Mouse (Mus musculus) midbrain, embryonic 13.5 days (tissue): ENCODE measurements around the gene Mb21d2. TPM values are rescaled to one million over a fixed set of nuclear protein-coding genes. Genes with fewer than 3 reads are reported as not detected.

Source experiments
- ATAC-seq: fragments of 200-750 bp; cut with Nextera tagmentation; 2 replicates; pipeline ENCODE4 v1.8.0; 2017; ENCODE audit warnings: mild to moderate bottlenecking, moderate TSS enrichment, moderate library complexity
- H3K27ac ChIP-seq: fragments of 300-500 bp; sonication (generic); 2 replicates; pipeline ENCODE4 v1.5.1; 2015; ENCODE audit warnings: inconsistent platforms, mild to moderate bottlenecking, moderate library complexity
- H3K27me3 ChIP-seq: fragments of 300-500 bp; sonication (generic); 2 replicates; pipeline ENCODE4 v1.6.1; 2015; ENCODE audit warnings: mild to moderate bottlenecking, inconsistent platforms
- H3K36me3 ChIP-seq: fragments of 300-500 bp; sonication (generic); 2 replicates; pipeline ENCODE4 v1.6.1; 2015; ENCODE audit warnings: mild to moderate bottlenecking, inconsistent platforms
- H3K4me1 ChIP-seq: fragments of 300-500 bp; sonication (generic); replicated peaks from 2 replicates; pipeline ENCODE4 v1.6.1; 2015; ENCODE audit warnings: inconsistent platforms
- H3K4me2 ChIP-seq: fragments of 300-500 bp; sonication (generic); replicated peaks from 2 replicates; pipeline ENCODE4 v1.6.1; 2015; ENCODE audit warnings: moderate library complexity, mild to moderate bottlenecking, inconsistent platforms
- H3K4me3 ChIP-seq: fragments of 300-500 bp; sonication (generic); replicated peaks from 2 replicates; pipeline ENCODE4 v1.5.1; 2015; ENCODE audit warnings: mild to moderate bottlenecking, inconsistent platforms
- H3K9ac ChIP-seq: fragments of 300-500 bp; sonication (generic); replicated peaks from 2 replicates; pipeline ENCODE4 v1.6.1; 2015; ENCODE audit warnings: mild to moderate bottlenecking, inconsistent platforms
- H3K9me3 ChIP-seq: fragments of 300-500 bp; sonication (generic); 2 replicates; pipeline ENCODE4 v1.6.1; 2016; ENCODE audit warnings: mild to moderate bottlenecking, inconsistent platforms
- WGBS: fragments of 180-500 bp; shearing (Covaris S2); methylation state at CpG from one replicate; pipeline ENCODE4 v1.1.7; 2015; 5-methylcytosine and 5-hydroxymethylcytosine counted together
- polyA plus RNA-seq: library from polyadenylated mRNA; unstranded; fragments of >200 nt; fragmentation: Nextera tagmentation; extraction: Ambion mirVana; gene quantifications from 2 replicates; pipeline ENCODE4 v1.2.1, GENCODE M21; 2015

Mb21d2 gene
- polyA plus RNA-seq, 1 experiment from 2014 or later = 8.5 TPM

DNA sequence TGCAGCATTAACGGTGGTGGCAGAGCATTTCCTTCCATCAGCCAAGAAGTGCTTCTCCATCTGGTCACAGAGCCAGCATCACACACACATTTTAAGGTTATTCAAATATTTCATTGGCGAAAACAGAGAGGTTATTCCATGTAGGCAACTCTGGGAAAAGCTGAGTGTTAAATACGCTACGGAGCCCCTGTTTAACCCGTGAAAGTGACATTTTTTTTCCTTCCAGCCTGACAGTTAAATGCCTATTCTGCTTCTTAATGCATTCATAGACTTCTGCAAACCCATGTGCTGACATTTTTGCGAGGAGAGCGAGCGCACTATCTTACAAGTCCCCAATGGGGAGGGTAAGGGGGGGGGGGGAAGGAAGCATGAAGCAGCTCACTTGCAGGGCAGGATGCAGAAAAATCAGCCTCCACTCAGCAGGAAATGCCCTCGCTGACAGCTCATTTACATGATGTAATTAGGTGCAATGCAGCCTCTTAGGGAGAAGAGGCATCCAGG lies 52.3 kb downstream of the Mb21d2 start:
- H3K36me3 ChIP-seq = no peaks in the 10 kb centered on the region
- no peak overlapping the region for H3K4me2 ChIP-seq
- no peak for ATAC-seq
- H3K4me1 ChIP-seq = peaks cover 52% of the 10 kb centered on the region
- 0 out of 2 replicates have a peak overlapping the region, but pooled peaks have one; percentile 1 for H3K27ac ChIP-seq
- 0 out of 2 replicates have a peak, but pooled peaks cover 3% of the 10 kb centered on the region for H3K27me3 ChIP-seq
- no peak overlapping the region for H3K4me3 ChIP-seq
- WGBS = 54% methylated on average over 9 of the region's 9 CpGs
- no peaks in the 10 kb centered on the region for H3K9me3 ChIP-seq
- H3K9ac ChIP-seq = no peak overlapping the region

DNA sequence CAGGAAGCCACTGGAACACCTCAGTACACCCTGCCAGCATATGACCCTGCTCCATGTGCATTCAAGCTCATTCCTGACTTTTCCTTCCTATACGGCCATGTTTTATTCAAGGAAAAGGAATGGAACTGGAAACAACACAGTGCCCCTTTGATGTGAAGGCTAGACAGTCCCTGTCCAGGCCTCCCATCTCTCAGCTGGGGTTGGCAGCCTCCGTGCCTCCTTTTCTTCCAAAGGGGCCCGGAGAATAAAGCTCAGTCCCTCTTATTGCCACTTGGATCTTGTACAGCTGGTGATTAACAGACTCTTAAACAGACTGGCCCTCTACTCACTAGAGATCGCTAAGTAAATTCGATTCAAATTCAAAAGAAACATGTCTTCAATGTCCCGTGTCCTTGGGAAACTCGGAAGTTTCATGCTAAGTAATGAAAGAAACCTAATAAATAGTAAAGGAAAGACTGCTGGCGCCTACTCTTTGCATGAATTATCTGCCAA lies 56.0 kb downstream of the Mb21d2 start:
- Histone ChIP-seq H3K36me3 (no peaks in the 10 kb centered on the region), H3K4me2 (no peak overlapping the region), H3K4me3 (no peak overlapping the region), H3K4me1 (peaks cover 55% of the 10 kb centered on the region), H3K9me3 (no peaks in the 10 kb centered on the region), H3K27ac (no peak overlapping the region), H3K9ac (no peak overlapping the region), H3K27me3 (0 out of 2 replicates have a peak, but pooled peaks cover 3% of the 10 kb centered on the region)
- ATAC-seq = peak; percentile 32; the same call in 1 of the 2 replicates
- 45% methylated on average over 8 of the region's 8 CpGs for WGBS

DNA sequence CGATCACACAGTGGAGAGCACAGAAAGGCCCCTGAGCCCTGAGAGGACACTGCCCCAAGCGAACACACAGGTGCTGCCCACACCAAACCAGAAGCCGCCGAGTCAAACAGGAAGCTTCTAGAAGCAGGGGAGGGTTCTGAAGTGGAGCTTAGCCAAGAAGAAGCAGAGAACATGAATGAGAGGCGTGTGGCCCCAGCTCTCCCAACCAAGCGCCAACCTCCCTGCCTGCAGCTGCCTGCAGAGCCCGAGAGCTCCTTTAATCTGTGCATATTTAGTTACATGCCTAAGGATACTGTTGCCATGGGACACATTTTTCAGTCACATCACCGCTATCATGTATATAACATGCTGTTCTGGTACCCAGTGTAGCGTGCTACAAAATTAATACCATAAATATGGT lies 58.6 kb downstream of the Mb21d2 start:
- Histone ChIP-seq H3K36me3 (no peaks in the 10 kb centered on the region), H3K9me3 (no peaks in the 10 kb centered on the region), H3K4me2 (no peak overlapping the region), H3K27ac (no peak overlapping the region), H3K4me3 (no peak overlapping the region), H3K9ac (no peak overlapping the region), H3K27me3 (0 out of 2 replicates have a peak, but pooled peaks cover 3% of the 10 kb centered on the region), H3K4me1 (peaks cover 66% of the 10 kb centered on the region)
- 0 out of 2 replicates have a peak, but pooled peaks have one; percentile 13 for ATAC-seq
- WGBS = 61% methylated on average over 9 of the region's 9 CpGs

DNA sequence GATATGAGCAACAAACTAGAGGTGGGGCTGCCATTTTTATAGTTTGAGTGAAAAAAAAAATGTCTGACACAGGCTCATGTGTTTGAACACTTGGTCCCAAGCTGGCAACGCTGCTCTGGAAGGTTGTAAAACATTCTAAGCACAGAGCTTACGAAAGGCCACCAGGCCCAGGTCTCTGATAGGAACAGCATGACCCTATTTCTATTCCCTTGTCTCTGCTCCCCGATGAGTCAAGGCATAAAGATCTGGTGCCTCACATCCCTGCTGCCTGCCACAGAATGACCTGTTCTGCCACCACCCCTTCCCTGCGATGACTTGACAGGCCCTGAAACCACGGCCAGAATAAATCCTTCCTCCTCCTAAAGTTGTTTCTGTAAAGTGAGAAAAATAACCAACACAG lies 59.0 kb downstream of the Mb21d2 start:
- no peak for ATAC-seq
- no peak overlapping the region for H3K27ac ChIP-seq
- H3K4me1 ChIP-seq = peaks cover 66% of the 10 kb centered on the region
- H3K4me2 ChIP-seq = no peak overlapping the region
- H3K9ac ChIP-seq = no peak overlapping the region
- no peaks in the 10 kb centered on the region for H3K9me3 ChIP-seq
- no peak overlapping the region for H3K4me3 ChIP-seq
- no peaks in the 10 kb centered on the region for H3K36me3 ChIP-seq
- 0 out of 2 replicates have a peak, but pooled peaks cover 3% of the 10 kb centered on the region for H3K27me3 ChIP-seq
- 82% methylated on average over 5 of the region's 5 CpGs for WGBS

DNA sequence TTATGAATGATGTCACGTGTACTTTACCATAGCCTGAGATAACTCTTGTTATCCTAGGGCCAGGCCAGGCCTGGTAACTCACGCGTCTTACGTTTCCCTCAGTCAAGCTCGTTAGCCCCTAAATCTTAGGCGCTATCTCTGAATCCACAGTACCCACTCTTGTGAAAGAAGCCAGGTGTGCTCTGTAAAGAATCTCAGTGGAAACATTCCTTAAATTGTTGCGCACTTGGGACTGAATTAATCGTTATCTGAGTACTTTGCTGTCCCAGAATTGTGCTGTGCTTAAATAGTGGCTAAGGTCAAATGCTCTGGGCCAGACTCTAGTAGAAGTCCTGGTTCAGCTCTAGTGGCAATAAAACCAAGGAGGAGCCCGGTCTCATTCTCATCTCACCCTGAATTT lies 60.6 kb downstream of the Mb21d2 start:
- Histone ChIP-seq H3K4me3 (no peak overlapping the region), H3K36me3 (no peaks in the 10 kb centered on the region), H3K4me2 (no peak overlapping the region), H3K27me3 (0 out of 2 replicates have a peak, but pooled peaks cover 5% of the 10 kb centered on the region), H3K9me3 (no peaks in the 10 kb centered on the region), H3K27ac (no peak overlapping the region), H3K4me1 (peaks cover 62% of the 10 kb centered on the region), H3K9ac (no peak overlapping the region)
- no peak for ATAC-seq
- WGBS = 71% methylated on average over 9 of the region's 9 CpGs

DNA sequence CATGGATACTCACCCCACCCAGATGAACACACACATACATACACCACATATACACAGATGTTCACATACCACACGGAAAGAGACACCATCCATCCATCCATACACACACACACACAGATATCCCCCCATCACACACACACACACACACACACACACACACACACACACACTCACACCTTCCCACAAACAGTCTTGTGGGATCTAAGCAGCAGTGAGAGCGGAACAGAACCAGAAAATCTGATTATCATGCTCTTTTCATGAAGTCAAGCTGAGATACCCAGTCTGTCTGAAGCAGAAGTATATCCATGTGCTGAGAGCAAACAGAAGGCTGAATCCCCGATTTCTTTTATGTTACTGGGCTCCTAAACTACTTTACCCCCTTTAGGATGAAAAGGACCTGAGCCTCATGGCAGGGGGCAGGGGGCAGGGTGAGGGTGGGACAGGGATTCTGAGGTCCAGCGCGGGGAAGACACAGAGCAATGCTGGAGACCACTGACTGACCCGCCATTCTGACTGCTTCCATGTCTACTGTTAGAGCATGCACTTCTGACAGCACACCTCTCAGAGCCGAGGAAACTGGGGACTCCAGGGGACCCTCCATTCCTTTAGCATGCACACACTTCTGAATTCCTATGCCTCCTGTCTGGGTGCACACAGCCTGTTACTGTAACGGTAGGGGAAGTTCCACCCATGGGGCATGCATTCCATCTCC lies 62.7 kb downstream of the Mb21d2 start:
- ATAC-seq = peak; percentile 61
- WGBS = 39% methylated on average over 8 of the region's 8 CpGs

DNA sequence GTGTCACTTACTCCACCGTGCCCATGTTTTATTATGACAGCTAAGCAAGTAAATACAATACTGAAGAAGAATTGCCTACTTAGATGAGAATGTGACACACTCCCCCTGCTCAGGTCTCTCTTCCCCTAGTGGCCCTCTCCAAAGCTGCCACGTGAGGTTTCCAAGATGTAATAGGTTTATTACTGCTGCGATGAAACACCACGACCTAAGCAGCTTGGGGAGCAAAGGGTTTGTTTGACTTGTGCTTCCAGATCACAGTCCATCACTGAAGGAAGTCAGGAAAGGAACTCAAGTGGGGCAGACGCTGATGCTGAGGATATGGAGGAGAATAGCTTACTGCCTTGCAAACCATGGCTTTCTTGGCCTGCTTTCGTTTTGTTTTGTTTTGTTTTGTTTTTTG lies 65.9 kb downstream of the Mb21d2 start:
- no peak overlapping the region for H3K9ac ChIP-seq
- no peak for ATAC-seq
- no peak overlapping the region for H3K4me2 ChIP-seq
- no peaks in the 10 kb centered on the region for H3K36me3 ChIP-seq
- no peaks in the 10 kb centered on the region for H3K9me3 ChIP-seq
- peaks cover 24% of the 10 kb centered on the region for H3K27me3 ChIP-seq
- H3K4me1 ChIP-seq = peaks cover 41% of the 10 kb centered on the region
- H3K27ac ChIP-seq = no peak overlapping the region
- H3K4me3 ChIP-seq = no peak overlapping the region
- 86% methylated on average over 6 of the region's 6 CpGs for WGBS

More for the DNA sequence above, 62.7 kb downstream of the Mb21d2 start:
- peaks cover 50% of the 10 kb centered on the region for H3K4me1 ChIP-seq
- H3K36me3 ChIP-seq = no peaks in the 10 kb centered on the region
- H3K4me3 ChIP-seq = no peak overlapping the region
- no peak overlapping the region for H3K9ac ChIP-seq
- no peak overlapping the region for H3K27ac ChIP-seq
- H3K4me2 ChIP-seq = no peak overlapping the region
- H3K27me3 ChIP-seq = peaks cover 21% of the 10 kb centered on the region
- no peaks in the 10 kb centered on the region for H3K9me3 ChIP-seq

DNA sequence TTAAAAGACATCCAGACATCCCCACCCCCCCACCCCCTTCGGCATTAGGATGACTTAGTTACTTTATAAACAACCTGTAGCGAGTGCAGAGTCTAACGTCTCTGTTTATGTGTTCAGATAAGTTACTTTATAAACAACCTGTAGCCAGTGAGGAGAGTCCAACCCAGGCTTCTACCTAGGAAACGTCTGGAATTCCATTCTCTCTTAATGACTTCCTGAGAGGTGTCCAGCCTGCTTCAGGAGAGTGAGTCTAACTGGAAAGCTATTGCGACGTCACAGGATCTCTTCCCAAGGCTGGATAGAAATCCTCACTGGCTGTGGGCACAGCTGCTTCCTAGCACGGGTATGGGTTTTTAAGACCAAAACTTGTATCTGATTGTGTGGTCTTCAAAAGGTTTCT lies 67.4 kb downstream of the Mb21d2 start:
- ATAC-seq = no peak
- no peaks in the 10 kb centered on the region for H3K36me3 ChIP-seq
- H3K27me3 ChIP-seq = peaks cover 31% of the 10 kb centered on the region
- H3K9me3 ChIP-seq = no peaks in the 10 kb centered on the region
- WGBS = 65% methylated on average over 7 of the region's 7 CpGs
- no peak overlapping the region for H3K4me2 ChIP-seq
- peaks cover 29% of the 10 kb centered on the region for H3K4me1 ChIP-seq
- H3K9ac ChIP-seq = no peak overlapping the region
- no peak overlapping the region for H3K27ac ChIP-seq
- H3K4me3 ChIP-seq = no peak overlapping the region

DNA sequence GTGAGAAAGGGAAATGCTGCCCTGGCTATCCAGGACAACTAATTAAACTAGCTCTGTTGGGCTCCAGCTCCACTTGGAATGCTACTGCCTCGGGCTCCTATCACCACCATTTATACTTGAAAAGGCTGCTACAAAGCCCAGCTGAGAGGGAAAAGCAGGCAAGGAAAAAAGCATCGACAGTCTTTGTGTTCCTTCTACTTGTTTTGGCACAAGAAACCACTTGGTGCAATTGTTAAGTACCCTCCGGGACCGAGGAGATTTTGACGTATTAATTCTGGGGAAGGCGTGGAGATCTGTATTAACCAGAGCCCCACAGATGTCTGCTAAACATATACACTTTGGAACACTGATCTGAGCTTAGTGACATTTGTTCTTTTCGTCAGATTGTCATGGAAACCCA lies 69.8 kb downstream of the Mb21d2 start:
- no peak overlapping the region for H3K4me2 ChIP-seq

DNA sequence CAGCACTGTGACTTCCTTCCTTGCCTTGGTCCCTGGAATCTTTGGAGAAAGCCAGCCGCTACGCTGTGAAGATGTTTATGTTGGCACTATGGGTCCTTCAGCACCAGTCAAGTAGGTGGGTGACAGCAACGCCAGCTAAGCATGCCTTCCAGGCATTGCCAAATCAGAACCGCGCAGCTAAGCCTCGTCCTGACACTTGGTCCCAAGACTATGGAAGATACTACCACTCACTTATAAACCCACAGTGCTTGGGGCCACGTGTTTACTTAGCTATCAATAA lies 70.5 kb downstream of the Mb21d2 start:
- no peak overlapping the region for H3K4me2 ChIP-seq
- H3K36me3 ChIP-seq = 0 out of 2 replicates have a peak, but pooled peaks cover under 1% of the 10 kb centered on the region
- no peak overlapping the region for H3K9ac ChIP-seq
- peaks cover 16% of the 10 kb centered on the region for H3K4me1 ChIP-seq
- WGBS = 80% methylated on average over 7 of the region's 7 CpGs
- H3K9me3 ChIP-seq = no peaks in the 10 kb centered on the region
- 0 out of 2 replicates have a peak, but pooled peaks have one; percentile 34 for ATAC-seq
- H3K27ac ChIP-seq = no peak overlapping the region
- H3K4me3 ChIP-seq = no peak overlapping the region
- H3K27me3 ChIP-seq = peaks cover 25% of the 10 kb centered on the region

More for the DNA sequence above, 69.8 kb downstream of the Mb21d2 start:
- Histone ChIP-seq H3K4me1 (peaks cover 16% of the 10 kb centered on the region), H3K9ac (no peak overlapping the region), H3K9me3 (no peaks in the 10 kb centered on the region), H3K27ac (no peak overlapping the region), H3K4me3 (no peak overlapping the region), H3K36me3 (no peaks in the 10 kb centered on the region), H3K27me3 (peaks cover 25% of the 10 kb centered on the region)
- peak; percentile 69; the same call in 1 of the 2 replicates for ATAC-seq
- 12% methylated on average over 7 of the region's 7 CpGs for WGBS

DNA sequence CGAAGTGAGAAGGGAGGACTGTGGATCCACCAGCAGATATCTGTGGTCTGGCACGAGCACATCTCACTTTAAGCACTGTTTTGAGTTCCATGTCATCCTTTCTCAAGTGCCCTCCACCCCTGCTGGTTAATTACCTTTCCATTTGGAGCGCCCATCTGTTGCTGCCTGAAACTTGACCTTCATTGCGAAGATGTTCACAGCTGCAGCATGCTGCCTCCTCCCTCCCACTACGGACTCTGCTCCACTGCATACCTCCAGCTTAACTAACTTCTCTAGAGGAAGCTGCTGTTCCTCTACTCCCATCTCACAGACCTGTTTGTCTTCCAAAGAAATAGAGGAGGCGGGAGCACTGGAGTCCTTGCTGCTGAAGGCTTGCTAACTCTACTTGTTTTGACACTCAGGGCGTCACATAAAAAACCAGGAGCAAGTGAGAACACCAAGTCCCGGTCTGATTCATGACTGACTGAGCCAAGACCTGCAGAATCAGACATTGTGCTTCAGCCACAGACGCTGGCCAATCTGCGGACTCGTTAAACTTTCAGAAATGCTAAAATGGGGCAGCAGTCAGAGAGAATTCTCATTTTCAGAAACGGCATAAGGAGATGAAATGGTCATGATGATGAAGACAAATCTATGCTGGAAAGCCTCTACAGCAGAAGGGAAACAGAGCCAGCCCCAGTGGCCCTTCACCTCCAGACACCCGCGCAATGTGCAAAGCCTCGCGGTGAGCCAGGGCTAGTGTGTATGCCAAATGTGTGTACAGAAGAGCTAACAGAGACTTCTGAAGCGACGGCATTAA lies 71.1 kb downstream of the Mb21d2 start:
- 0 out of 2 replicates have a peak, but pooled peaks have one; percentile 4 for ATAC-seq
- peaks cover 26% of the 10 kb centered on the region for H3K27me3 ChIP-seq
- H3K27ac ChIP-seq = no peak overlapping the region
- H3K4me2 ChIP-seq = no peak overlapping the region
- 85% methylated on average over 18 of the region's 18 CpGs for WGBS
- H3K4me1 ChIP-seq = peaks cover 16% of the 10 kb centered on the region
- no peak overlapping the region for H3K4me3 ChIP-seq
- 0 out of 2 replicates have a peak, but pooled peaks cover 4% of the 10 kb centered on the region for H3K36me3 ChIP-seq
- H3K9ac ChIP-seq = no peak overlapping the region
- no peaks in the 10 kb centered on the region for H3K9me3 ChIP-seq

DNA sequence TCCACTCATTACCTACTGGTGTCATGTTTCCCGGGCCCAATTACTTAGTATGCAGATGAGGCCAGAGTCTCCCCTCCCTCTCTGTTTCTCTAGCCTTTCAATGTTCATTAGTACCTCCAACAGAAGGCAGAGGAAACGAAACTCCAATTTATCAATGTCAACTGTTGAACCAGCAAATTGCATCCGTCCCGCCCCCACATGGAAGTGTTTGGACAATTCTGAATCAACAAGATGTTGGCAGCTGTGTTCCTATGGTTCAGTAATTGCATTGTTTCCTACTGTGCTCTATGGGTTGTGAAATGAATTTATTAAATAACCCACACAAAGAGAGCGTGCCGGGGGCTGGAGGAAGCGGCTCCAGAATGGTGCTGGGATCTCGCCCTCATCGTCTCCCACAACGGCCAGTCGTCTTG lies 78.1 kb downstream of the Mb21d2 start:
- 0 out of 2 replicates have a peak, but pooled peaks cover 4% of the 10 kb centered on the region for H3K36me3 ChIP-seq
- H3K27me3 ChIP-seq = peaks cover 6% of the 10 kb centered on the region; the same call in 1 of the 2 replicates
- no peak overlapping the region for H3K27ac ChIP-seq
- no peak overlapping the region for H3K9ac ChIP-seq
- peak; percentile 82 for ATAC-seq
- no peak overlapping the region for H3K4me3 ChIP-seq
- H3K9me3 ChIP-seq = no peaks in the 10 kb centered on the region
- peak overlapping the region; percentile 2; the same call in 1 of the 2 replicates for H3K4me2 ChIP-seq
- 37% methylated on average over 11 of the region's 11 CpGs for WGBS
- peaks cover 23% of the 10 kb centered on the region for H3K4me1 ChIP-seq
